Mouse (Mus musculus) fibroblast of lung, adult 2 months (primary cell): Measurements from ENCODE around the gene Mydgf.

Experiments used
- DNase-seq: peaks from one replicate; pipeline ENCODE4 v3.0.0-alpha.2; 2011; ENCODE audit warnings: low read depth

Gene Mydgf

DNA sequence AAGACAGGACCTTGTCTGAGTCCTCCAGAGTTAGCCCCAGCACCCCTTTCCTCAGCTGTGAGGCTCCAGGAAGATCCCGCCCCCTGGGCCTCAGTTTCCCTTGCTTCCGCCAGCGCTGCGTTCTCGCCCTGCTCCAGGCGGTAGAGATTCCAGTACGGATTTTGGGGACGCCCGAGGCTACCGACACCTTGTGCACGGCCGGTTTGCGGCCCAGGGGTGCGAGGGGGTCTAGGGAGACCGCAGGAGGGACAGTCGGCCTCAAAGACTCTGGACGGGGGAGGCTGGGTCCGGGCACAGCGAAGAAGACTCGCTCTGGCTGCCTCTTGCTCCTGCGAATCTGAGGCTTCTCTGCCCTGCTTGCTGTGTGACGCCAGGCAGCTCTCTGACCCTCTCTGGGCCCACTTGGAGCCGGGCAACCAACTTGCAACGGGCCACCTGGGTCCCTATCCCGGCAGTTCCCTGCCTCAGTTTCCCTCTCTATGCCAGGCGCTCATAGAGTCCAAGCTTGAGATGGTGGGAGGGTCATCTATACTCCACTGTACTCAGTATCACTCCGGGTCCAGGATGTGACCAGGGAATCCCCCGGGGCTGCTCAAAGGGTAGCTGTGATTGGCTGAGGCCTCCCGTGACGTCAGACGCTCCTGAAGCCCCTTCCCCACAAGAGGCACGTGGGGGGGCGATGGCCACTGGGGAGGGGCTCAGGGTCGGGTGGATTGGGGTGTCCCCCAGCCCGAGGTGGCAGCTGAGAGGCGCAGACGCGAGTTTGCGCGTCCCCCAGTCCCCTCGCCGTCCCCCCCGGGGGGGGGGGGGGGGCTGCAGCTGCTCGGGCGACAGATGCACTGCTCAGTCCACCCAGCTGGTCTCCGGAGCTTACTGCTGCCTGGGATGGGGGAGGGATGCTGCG lies 41.8 kb downstream of the Mydgf start:
- no peak for DNase-seq

DNA sequence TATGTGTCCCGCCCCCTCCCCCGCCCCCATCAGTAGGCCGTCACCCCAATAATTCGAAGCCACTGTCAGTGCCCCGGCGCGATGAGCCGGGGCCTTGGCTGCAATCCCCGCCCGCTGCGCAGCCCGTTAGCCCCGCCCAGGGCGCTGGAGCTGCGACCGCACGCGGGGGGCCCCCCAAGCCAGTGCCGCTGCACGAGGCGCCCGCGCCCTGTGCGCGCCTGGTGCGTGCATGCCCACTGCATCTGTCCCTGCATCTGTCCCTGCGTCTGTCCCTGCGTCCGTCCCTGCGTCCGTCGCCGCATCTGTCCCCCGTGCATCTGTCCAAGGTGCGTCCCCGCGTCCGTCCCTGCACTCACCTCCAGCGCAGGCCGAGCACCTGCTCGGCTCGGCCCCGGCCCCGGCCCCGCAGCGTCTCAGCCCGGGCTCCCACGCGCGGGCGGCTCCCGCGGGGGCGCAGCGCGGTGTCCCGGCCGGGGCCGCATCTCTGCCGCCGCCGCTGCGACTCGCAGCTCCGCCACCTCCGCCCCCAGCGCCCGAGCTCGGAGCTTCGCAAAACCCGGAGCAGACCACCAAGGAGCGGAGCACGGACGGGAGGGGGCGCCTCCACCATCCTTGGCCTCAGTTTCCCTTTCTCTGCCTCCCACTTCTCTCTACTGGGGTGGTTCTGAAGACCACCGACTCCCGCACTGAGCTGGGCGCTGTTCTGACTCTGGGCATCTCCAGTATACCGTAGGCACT lies 43.7 kb downstream of the Mydgf start, which contains the start of gene Sema6b:
Sema6b (minus strand) TSS at position 486 of the 738 bp plus-strand sequence.
- no peak for DNase-seq

DNA sequence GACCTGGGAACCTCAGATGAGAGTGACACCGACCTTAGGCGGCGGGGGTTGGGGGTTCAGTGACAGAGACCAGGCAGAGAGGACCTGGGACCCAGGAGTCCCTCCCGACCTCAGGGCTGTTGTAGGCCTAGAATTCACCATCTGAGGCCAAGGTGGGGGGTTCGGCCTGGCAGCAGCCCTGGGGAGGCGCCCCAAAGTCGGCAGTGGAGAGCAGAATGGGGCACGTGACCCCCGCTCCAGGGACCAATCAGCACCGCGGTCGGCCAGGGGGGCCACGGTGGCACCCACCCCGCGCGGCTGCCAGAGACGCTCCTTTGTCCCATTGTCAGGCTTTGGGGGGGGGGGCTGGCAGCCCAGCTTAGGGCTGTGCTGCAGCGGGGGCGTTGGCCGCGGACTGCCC lies 44.4 kb downstream of the Mydgf start:
- no peak for DNase-seq

DNA sequence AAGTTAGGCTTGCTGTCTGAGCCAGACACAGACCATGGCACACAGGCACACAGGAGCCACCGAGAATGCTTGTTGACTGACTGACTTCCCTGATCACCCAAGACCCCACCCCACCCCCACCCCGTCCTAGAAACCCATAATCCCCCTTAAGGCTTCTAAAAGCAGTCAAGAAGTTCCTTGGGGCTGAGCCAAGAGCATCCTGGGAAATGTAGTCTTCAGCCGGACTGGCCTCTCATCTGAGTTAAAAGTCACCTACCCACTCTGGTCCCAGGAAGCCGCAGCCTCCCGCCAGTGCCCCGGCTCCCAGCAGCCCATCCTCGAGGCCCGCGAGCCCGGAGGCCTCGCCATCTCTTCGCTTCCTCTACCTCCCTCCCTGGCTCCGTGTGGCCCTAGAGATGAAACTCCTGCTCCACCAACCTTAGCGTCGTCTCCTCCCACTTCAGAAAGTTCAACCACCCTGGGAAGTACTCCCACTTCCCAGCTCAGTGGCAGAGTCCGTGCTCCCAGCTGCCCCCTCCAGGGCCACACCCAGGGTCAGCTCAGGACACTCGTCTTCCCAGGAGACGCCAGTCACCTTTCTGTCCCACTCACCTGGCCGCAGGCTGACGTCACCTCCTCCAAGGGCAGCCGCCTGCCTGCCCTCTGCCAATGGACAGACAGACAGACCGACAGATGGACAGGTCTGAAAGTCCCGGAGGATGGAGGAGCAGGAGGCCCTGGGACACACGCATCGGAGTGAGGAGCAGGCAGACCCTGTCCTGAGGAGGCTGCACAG lies 45.7 kb downstream of the Mydgf start:
- no peak for DNase-seq

DNA sequence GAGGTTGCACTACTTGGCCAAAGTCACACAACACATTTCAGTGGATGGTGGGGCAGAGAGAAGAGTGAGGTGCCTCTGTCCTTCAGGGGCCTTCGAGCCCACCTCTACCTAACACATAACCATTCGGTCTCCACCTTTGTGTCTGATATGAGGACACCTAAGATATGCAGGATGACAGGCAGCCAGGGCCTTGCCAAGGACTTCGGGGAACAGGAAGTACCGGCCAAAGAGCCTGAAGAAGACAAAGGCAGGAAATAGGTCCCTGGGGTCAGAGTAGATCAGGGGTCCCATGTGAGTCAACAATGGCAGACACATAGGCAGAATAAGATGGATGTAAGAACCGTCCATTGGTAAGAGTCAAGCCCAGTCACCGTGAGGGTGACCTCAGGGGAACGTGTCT lies 47.2 kb downstream of the Mydgf start:
- no peak for DNase-seq

DNA sequence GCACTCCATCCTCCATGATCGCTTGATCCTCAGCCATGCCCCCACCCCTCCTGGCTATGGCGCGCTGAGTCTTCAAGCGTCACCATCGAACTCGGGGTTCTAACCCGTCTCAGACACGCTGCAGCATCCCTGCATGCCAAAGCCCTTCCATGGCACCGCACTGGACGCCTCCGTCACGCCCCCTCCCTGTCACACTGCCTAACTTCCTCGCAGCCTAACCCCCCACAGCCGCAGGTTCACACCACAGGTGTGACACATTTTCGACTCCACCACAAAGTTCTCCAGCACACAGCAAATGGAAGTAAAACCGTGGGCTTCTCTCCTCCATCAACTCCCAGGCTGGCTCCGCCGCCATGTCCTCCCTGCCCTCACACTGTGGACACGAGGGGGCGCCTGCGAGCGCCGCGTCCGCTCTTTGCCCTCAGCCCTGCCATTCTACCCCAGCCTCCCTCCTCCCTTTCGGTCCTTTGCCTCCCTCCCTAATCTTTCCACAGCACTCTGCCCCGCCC lies 49.2 kb downstream of the Mydgf start:
- no peak for DNase-seq

DNA sequence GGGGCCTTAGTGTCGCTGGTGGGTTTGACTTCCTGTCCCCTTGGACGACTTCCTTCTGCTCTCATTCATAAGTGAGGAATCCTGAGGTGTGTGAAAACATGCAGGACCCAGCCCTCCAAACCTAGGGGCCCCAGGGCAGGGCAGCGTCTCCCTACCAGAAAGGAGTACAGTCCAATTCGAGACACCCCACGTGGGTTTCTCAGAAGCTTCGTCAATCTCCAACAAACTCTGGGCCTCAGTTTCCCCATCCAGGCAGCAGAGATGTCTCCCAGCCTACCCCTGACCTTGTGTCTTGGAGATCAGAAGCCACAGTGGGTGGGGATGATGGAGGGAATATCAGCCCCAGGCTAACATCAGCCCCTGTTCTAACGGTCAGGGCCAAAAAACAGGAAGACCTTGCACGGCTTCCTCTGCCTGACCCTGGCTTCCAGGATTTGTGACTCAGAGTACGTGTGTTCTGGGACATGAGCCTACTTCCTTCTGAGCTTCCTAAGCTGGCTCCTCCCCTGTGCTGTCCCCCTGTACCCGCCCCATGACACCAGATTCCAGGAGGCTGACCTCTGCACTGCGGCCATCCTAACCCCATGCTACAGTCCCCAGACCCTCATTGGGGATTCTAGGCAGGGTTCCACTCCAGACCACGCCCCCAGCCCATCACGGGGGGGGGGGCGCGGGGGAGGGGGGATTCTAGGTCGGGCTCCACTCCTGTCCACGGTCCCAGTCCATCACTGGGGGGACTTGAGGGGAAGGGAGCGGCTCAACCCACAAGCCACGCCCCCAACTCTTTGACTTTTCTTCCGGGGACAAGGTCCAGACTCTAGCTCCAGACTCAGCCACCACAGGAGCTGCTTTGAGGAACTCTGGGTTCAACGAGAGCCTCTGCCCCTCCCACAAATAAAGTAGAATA lies 50.0 kb downstream of the Mydgf start:
- DNase-seq = no peak

DNA sequence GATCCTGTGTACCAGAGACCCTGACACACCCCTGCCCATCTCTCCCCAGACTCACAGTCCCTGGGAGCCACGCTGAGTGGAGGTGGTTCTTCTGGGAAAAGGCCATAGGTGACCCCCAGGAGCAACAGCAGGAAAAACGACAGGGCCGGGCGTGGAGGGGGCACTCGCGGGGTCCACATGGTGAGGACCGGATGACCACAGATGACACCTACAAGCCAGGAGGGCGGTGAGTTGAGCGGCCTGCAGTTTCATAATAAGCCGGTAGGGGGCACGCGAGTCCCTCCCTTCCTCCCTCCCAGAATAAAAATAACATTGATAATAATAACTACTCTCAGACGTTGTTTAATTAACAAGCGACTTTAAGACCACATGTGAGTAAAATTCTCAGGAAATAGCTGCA lies 51.1 kb downstream of the Mydgf start:
- DNase-seq = no peak

DNA sequence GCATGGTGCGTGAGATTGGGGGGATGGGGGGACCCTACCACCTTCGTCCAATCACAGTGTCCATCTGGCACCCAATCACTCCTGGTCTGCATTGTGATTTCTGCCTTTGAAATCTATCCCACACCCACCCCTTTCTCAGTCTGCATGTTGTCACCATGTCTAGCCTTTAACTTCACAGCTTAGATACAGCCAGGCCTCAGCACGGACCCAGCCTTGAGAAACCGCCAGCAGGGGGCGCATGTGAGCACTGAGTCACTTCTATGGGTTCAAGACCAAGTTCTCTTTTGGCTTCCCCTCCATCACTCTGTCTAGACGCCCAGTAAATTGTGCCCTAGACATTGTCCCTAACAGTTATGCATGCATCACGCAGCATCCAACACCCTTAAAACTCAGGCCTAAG lies 51.9 kb downstream of the Mydgf start:
- DNase-seq = no peak

DNA sequence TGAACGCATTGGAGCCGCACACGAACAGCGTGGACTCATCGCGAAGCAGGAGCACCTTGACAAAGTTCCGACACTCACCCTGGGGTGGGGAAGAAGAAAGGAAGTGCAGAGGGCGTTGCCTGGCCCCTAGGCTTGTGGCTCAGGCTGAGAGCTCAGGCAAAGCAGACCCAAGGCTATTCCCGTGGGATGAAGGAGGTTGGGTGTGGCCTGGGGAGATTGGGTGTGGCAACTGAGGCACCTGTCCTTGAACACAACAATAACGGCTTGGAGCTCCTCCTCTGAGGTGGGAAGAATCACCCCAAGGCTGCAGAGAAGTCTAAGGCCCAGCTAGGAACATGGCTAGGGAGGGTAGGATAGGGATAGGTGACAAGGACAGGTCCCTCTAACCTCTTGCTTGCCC lies 52.6 kb downstream of the Mydgf start:
- DNase-seq = no peak

DNA sequence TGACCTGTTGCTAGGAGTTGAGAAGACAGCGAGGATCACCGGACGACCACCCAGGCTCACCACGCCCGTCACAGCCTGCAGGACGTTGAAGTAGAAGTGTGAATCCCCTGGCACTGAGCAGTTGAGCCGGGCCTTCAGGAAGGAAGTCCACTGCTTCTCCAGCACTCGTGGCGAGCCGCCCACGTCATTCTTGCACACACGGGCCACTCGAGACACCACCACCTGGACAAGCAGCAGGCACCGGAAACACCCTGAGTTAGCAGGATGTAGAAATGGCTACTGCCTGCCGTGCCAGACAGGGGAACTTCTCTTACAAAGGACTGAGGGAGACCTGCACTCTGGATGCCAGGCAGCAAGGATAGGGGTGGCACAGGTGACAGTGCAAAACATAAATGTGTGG lies 55.5 kb downstream of the Mydgf start:
- DNase-seq = no peak

DNA sequence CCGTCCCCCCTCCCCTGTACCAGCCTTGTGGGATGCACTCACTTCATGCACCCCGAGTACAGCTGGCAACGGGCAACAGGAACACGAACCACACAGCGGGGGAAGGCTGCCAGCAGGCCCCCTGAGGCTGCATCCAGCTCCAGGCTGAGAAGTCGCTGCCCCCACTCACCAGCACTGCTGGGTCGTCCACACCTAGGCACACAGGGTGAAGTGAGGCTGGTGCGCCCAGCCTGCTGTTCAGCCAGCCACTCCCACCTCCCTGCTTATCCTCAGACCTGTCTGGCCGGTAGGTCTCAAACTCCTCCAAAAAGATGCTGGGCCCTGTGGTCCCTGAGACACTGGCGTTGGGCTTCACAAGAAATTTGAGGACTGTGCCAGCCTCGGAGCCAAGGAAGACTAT lies 57.5 kb downstream of the Mydgf start:
- DNase-seq = no peak
